Mouse (Mus musculus): ENCODE results near the gene Dph1. TPM values are rescaled to one million over a fixed set of nuclear protein-coding genes. Genes with fewer than 3 reads are reported as not detected.

The Dph1 gene
- polyA plus RNA-seq, 1 experiment: 8.8 TPM

- H3K4me3 ChIP-seq (ENCODE audit: insufficient read depth, low read length): peak within 1 kb of the TSS; percentile 25
Measured at GRCm38 (mm10) chr11:75169405-75170080, 21.5 kb downstream of the Dph1 start, which contains the start of gene Hic1. TSS of gene Hic1 (minus strand) at chr11:75169519.

GRCm38 (mm10) chr11:75168590-75169361, 22.3 kb downstream of the Dph1 start:
- peak overlapping the region; percentile 25 for H3K4me3 ChIP-seq (ENCODE audit: insufficient read depth, low read length)
- peak; percentile 63 for TF ChIP-seq CTCF (IDR thresholded peaks at IDR 0.05; ENCODE audit: low read depth, low read length)
- no peak for TF ChIP-seq POLR2A (IDR thresholded peaks at IDR 0.05; ENCODE audit: borderline replicate concordance, low read depth, low read length)
- H3K4me1 ChIP-seq (ENCODE audit: control insufficient read depth, insufficient read depth, low read length): peaks cover 8% of the 10 kb centered on the region; the same call in 1 of the 2 replicates
- no peak overlapping the region for H3K27ac ChIP-seq (ENCODE audit: insufficient read depth, low read depth, low read length)

More at GRCm38 (mm10) chr11:75169405-75170080, 21.5 kb downstream of the Dph1 start, which contains the start of gene Hic1:
- Histone ChIP-seq H3K4me1 (ENCODE audit: control insufficient read depth, insufficient read depth, low read length) (peaks cover 11% of the 10 kb centered on the region; the same call in 1 of the 2 replicates), H3K27ac (ENCODE audit: insufficient read depth, low read depth, low read length) (no peak within 1 kb of the TSS)
- TF ChIP-seq POLR2A (IDR thresholded peaks at IDR 0.05; ENCODE audit: borderline replicate concordance, low read depth, low read length): no peak
- TF ChIP-seq CTCF (IDR thresholded peaks at IDR 0.05; ENCODE audit: low read depth, low read length): no peak

- Histone ChIP-seq H3K4me3 (ENCODE audit: insufficient read depth, low read length) (0 out of 2 replicates have a peak overlapping the region, but pooled peaks have one; percentile 0), H3K4me1 (ENCODE audit: control insufficient read depth, insufficient read depth, low read length) (peaks cover 7% of the 10 kb centered on the region; the same call in 1 of the 2 replicates), H3K27ac (ENCODE audit: insufficient read depth, low read depth, low read length) (no peak overlapping the region)
- TF ChIP-seq CTCF (IDR thresholded peaks at IDR 0.05; ENCODE audit: low read depth, low read length): no peak
- no peak for TF ChIP-seq POLR2A (IDR thresholded peaks at IDR 0.05; ENCODE audit: borderline replicate concordance, low read depth, low read length)
Measured at GRCm38 (mm10) chr11:75167643-75168589, 23.1 kb downstream of the Dph1 start.

GRCm38 (mm10) chr11:75166861-75167642, 24.0 kb downstream of the Dph1 start:
- Histone ChIP-seq H3K4me1 (ENCODE audit: control insufficient read depth, insufficient read depth, low read length) (peaks cover 4% of the 10 kb centered on the region; the same call in 1 of the 2 replicates), H3K4me3 (ENCODE audit: insufficient read depth, low read length) (peak overlapping the region; percentile 0), H3K27ac (ENCODE audit: insufficient read depth, low read depth, low read length) (no peak overlapping the region)

GRCm38 (mm10) chr11:75166193-75166842, 24.7 kb downstream of the Dph1 start:
- TF ChIP-seq POLR2A (IDR thresholded peaks at IDR 0.05; ENCODE audit: borderline replicate concordance, low read depth, low read length) (no peak), CTCF (IDR thresholded peaks at IDR 0.05; ENCODE audit: low read depth, low read length) (no peak)
- peak overlapping the region; percentile 0; the same call in 1 of the 2 replicates for H3K4me3 ChIP-seq (ENCODE audit: insufficient read depth, low read length)
- H3K27ac ChIP-seq (ENCODE audit: insufficient read depth, low read depth, low read length): no peak overlapping the region

More at GRCm38 (mm10) chr11:75166861-75167642, 24.0 kb downstream of the Dph1 start:
- TF ChIP-seq POLR2A (IDR thresholded peaks at IDR 0.05; ENCODE audit: borderline replicate concordance, low read depth, low read length) (no peak), CTCF (IDR thresholded peaks at IDR 0.05; ENCODE audit: low read depth, low read length) (no peak)

GRCm38 (mm10) chr11:75165441-75166192, 25.4 kb downstream of the Dph1 start:
- TF ChIP-seq CTCF (IDR thresholded peaks at IDR 0.05; ENCODE audit: low read depth, low read length) (peak; percentile 53; the same call in 1 of the 2 replicates), POLR2A (IDR thresholded peaks at IDR 0.05; ENCODE audit: borderline replicate concordance, low read depth, low read length) (no peak)
- Histone ChIP-seq H3K4me1 (ENCODE audit: control insufficient read depth, insufficient read depth, low read length) (peaks cover 4% of the 10 kb centered on the region; the same call in 1 of the 2 replicates), H3K27ac (ENCODE audit: insufficient read depth, low read depth, low read length) (no peak overlapping the region), H3K4me3 (ENCODE audit: insufficient read depth, low read length) (peak overlapping the region; percentile 14)

More at GRCm38 (mm10) chr11:75166193-75166842, 24.7 kb downstream of the Dph1 start:
- peaks cover 4% of the 10 kb centered on the region; the same call in 1 of the 2 replicates for H3K4me1 ChIP-seq (ENCODE audit: control insufficient read depth, insufficient read depth, low read length)

- H3K4me3 ChIP-seq (ENCODE audit: insufficient read depth, low read length): no peak overlapping the region
- no peak overlapping the region for H3K27ac ChIP-seq (ENCODE audit: insufficient read depth, low read depth, low read length)
- H3K4me1 ChIP-seq (ENCODE audit: control insufficient read depth, insufficient read depth, low read length): peaks cover 4% of the 10 kb centered on the region; the same call in 1 of the 2 replicates
- TF ChIP-seq POLR2A (IDR thresholded peaks at IDR 0.05; ENCODE audit: borderline replicate concordance, low read depth, low read length) (no peak), CTCF (IDR thresholded peaks at IDR 0.05; ENCODE audit: low read depth, low read length) (no peak)
Measured at GRCm38 (mm10) chr11:75164750-75165149, 26.3 kb downstream of the Dph1 start.

Data from bone marrow macrophage, adult 2 months (primary cell).